Mouse (Mus musculus): Measurements from ENCODE around the gene Flrt2. TPM values are rescaled to one million over a fixed set of nuclear protein-coding genes. Genes with fewer than 3 reads are reported as not detected.
"Not testable (repeated sequence)": the region's sequence is repeated elsewhere in the genome, so short reads cannot be mapped to it uniquely, and the experiment has no call there.

Flrt2 gene
- polyA plus RNA-seq (2015; fragmentation: Nextera tagmentation; extraction: Ambion mirVana), result 26.4 and 27.9 TPM in 2 replicates

- under 1% methylated on average over 32 of the region's 32 CpGs for WGBS
- H3K4me3 ChIP-seq, result peak within 1 kb of the TSS; percentile 82
- H3K36me3 ChIP-seq, result no peaks in the 10 kb centered on the region
- peaks cover 36% of the 10 kb centered on the region for H3K4me1 ChIP-seq (replicated peaks)
- no peaks in the 10 kb centered on the region for H3K9me3 ChIP-seq
- H3K9ac ChIP-seq, result peak within 1 kb of the TSS; percentile 88
- H3K4me2 ChIP-seq, result peak within 1 kb of the TSS; percentile 76
- ATAC-seq (ENCODE audit: low FRiP score), result no peak
- H3K27me3 ChIP-seq, result peaks cover 10% of the 10 kb centered on the region; the same call in 1 of the 2 replicates
- H3K27ac ChIP-seq, result peak within 1 kb of the TSS; percentile 61
Observed at GRCm38 (mm10) chr12:95691961-95692767, at the start of gene Flrt2. Gene Flrt2, plus strand, starts transcription at chr12:95692226.

DNA sequence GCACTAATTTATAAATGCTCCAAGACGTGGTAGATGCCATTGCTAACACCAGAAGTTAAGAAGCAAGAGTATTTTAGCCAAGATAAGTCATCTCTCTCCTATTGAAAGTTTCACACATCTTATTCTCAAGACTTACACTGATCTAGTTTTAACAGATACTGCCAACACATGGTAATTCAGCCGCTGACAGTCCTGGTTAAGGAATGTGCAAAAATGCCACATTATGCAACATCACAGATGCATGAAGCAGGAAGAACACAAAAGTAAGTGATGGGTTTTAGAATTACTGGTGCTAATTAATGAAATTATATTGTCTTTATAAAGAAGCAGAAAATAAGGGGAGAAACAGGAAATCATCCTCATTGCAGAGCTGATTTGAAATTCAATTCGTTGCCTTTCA lies 49.8 kb upstream of the Flrt2 start:
- Histone ChIP-seq H3K4me2 (no peak overlapping the region), H3K9ac (no peak overlapping the region), H3K27ac (no peak overlapping the region), H3K27me3 (no peaks in the 10 kb centered on the region), H3K9me3 (no peaks in the 10 kb centered on the region), H3K36me3 (no peaks in the 10 kb centered on the region), H3K4me1 (replicated peaks) (no peaks in the 10 kb centered on the region), H3K4me3 (no peak overlapping the region)
- no peak for ATAC-seq (ENCODE audit: low FRiP score)
- 67% methylated on average over 3 of the region's 3 CpGs for WGBS

GRCm38 (mm10) chr12:95647179-95647578 lies 44.8 kb upstream of the Flrt2 start:
- H3K4me1 ChIP-seq (replicated peaks); H3K9me3 ChIP-seq; H3K27ac ChIP-seq; H3K4me2 ChIP-seq; H3K36me3 ChIP-seq; ATAC-seq (ENCODE audit: low FRiP score); H3K27me3 ChIP-seq; H3K4me3 ChIP-seq; H3K9ac ChIP-seq: not testable (repeated sequence)
- 100% methylated on average over 3 of the region's 6 CpGs for WGBS

DNA sequence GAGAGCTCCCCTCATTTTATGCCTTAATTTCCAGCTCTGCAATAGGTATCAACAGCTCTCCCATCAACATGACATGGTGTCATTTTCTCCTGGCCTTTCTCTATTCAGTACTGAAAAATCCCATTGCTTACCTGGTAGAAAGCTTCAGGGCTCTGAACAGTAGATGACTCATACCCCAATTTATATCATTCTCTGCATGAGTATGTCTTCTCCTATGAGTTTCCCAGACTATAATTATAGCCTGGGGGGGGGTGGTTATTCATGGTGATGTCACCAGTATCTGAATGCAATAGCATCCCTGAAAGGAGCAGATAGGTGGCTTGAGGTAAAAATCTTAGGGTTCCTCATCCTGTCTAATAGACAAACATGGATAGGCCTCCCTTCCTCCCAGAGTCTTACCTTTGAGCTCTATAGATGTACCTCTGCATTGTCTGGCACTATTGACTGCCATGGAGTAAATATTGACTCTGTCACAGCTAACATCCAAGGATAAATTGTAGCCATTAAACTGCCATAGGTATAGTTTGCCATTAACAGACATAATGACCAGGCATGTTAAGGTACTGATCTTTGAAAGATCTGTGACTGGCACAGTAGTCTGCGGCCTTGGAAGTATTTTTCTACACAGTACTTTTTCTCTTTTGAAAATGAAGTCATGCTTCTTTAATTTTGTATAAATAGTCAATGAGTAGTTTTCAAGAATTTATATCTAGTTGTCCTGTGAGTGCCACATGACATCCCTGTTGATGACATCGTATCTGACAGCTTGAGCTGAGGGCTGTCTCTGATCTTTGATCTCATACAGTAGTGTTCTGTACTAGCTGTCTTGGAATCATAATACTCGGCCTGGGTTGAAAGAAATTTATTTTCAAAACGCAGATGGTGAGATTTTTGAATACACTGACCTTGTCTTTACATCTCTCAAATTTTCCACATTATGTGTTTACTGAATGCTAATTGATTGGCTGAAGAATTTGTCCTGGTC lies 39.6 kb upstream of the Flrt2 start:
- no peaks in the 10 kb centered on the region for H3K36me3 ChIP-seq
- no peaks in the 10 kb centered on the region for H3K27me3 ChIP-seq
- H3K9ac ChIP-seq, result no peak overlapping the region
- H3K27ac ChIP-seq, result no peak overlapping the region
- no peak for ATAC-seq (ENCODE audit: low FRiP score)
- no peak overlapping the region for H3K4me2 ChIP-seq
- no peaks in the 10 kb centered on the region for H3K4me1 ChIP-seq (replicated peaks)
- H3K4me3 ChIP-seq, result no peak overlapping the region
- no peaks in the 10 kb centered on the region for H3K9me3 ChIP-seq
- 89% methylated on average over 4 of the region's 4 CpGs for WGBS

GRCm38 (mm10) chr12:95656594-95656993 lies 35.4 kb upstream of the Flrt2 start:
- Histone ChIP-seq H3K36me3 (no peaks in the 10 kb centered on the region), H3K4me1 (replicated peaks) (no peaks in the 10 kb centered on the region), H3K9me3 (no peaks in the 10 kb centered on the region), H3K27ac (no peak overlapping the region), H3K27me3 (no peaks in the 10 kb centered on the region), H3K4me3 (no peak overlapping the region), H3K9ac (no peak overlapping the region), H3K4me2 (no peak overlapping the region)
- no peak for ATAC-seq (ENCODE audit: low FRiP score)
- 95% methylated on average over 4 of the region's 4 CpGs for WGBS

- ATAC-seq (ENCODE audit: low FRiP score), result no peak
Observed at GRCm38 (mm10) chr12:95667296-95667695, 24.7 kb upstream of the Flrt2 start.

GRCm38 (mm10) chr12:95675711-95676110 lies 16.3 kb upstream of the Flrt2 start:
- no peaks in the 10 kb centered on the region for H3K27me3 ChIP-seq
- H3K27ac ChIP-seq, result no peak overlapping the region
- no peaks in the 10 kb centered on the region for H3K36me3 ChIP-seq
- H3K9ac ChIP-seq, result no peak overlapping the region
- H3K4me2 ChIP-seq, result no peak overlapping the region
- no peak for ATAC-seq (ENCODE audit: low FRiP score)
- H3K9me3 ChIP-seq, result no peaks in the 10 kb centered on the region
- H3K4me1 ChIP-seq (replicated peaks), result no peaks in the 10 kb centered on the region
- no peak overlapping the region for H3K4me3 ChIP-seq
- 87% methylated on average over 5 of the region's 5 CpGs for WGBS

More at GRCm38 (mm10) chr12:95667296-95667695, 24.7 kb upstream of the Flrt2 start:
- no peak overlapping the region for H3K4me2 ChIP-seq
- no peak overlapping the region for H3K4me3 ChIP-seq
- no peak overlapping the region for H3K27ac ChIP-seq
- no peaks in the 10 kb centered on the region for H3K9me3 ChIP-seq
- H3K36me3 ChIP-seq, result no peaks in the 10 kb centered on the region
- no peak overlapping the region for H3K9ac ChIP-seq
- H3K27me3 ChIP-seq, result no peaks in the 10 kb centered on the region
- 95% methylated on average over 5 of the region's 5 CpGs for WGBS
- H3K4me1 ChIP-seq (replicated peaks), result no peaks in the 10 kb centered on the region

- peak overlapping the region; percentile 6; the same call in 1 of the 2 replicates for H3K4me3 ChIP-seq
- peak overlapping the region; percentile 76 for H3K4me2 ChIP-seq
- H3K4me1 ChIP-seq (replicated peaks), result peaks cover 31% of the 10 kb centered on the region
- H3K27ac ChIP-seq, result no peak overlapping the region
- ATAC-seq (ENCODE audit: low FRiP score), result no peak
- peaks cover 10% of the 10 kb centered on the region; the same call in 1 of the 2 replicates for H3K27me3 ChIP-seq
- H3K36me3 ChIP-seq, result no peaks in the 10 kb centered on the region
- no peak overlapping the region for H3K9ac ChIP-seq
- 4% methylated on average over 9 of the region's 9 CpGs for WGBS
- no peaks in the 10 kb centered on the region for H3K9me3 ChIP-seq
Observed at GRCm38 (mm10) chr12:95690819-95691218, 1.2 kb upstream of the Flrt2 start.

- peak overlapping the region; percentile 61 for H3K27ac ChIP-seq
- H3K9ac ChIP-seq, result peak overlapping the region; percentile 88
- ATAC-seq (ENCODE audit: low FRiP score), result no peak
- no peaks in the 10 kb centered on the region for H3K36me3 ChIP-seq
- peaks cover 46% of the 10 kb centered on the region for H3K4me1 ChIP-seq (replicated peaks)
- peak overlapping the region; percentile 76 for H3K4me2 ChIP-seq
- peaks cover 10% of the 10 kb centered on the region; the same call in 1 of the 2 replicates for H3K27me3 ChIP-seq
- H3K4me3 ChIP-seq, result peak overlapping the region; percentile 82
- 2% methylated on average over 13 of the region's 13 CpGs for WGBS
- H3K9me3 ChIP-seq, result no peaks in the 10 kb centered on the region
Observed at GRCm38 (mm10) chr12:95692948-95693650, 1.1 kb downstream of the Flrt2 start.

- H3K27me3 ChIP-seq, result peaks cover 10% of the 10 kb centered on the region; the same call in 1 of the 2 replicates
- peak overlapping the region; percentile 88 for H3K9ac ChIP-seq
- no peaks in the 10 kb centered on the region for H3K36me3 ChIP-seq
- peak overlapping the region; percentile 61 for H3K27ac ChIP-seq
- H3K9me3 ChIP-seq, result no peaks in the 10 kb centered on the region
- H3K4me1 ChIP-seq (replicated peaks), result peaks cover 49% of the 10 kb centered on the region
- 1% methylated on average over 28 of the region's 28 CpGs for WGBS
- peak overlapping the region; percentile 82 for H3K4me3 ChIP-seq
- 0 out of 2 replicates have a peak, but pooled peaks have one; percentile 10 for ATAC-seq (ENCODE audit: low FRiP score)
- peak overlapping the region; percentile 76 for H3K4me2 ChIP-seq
Observed at GRCm38 (mm10) chr12:95693651-95694471, 1.8 kb downstream of the Flrt2 start.

- Histone ChIP-seq H3K36me3 (no peaks in the 10 kb centered on the region), H3K9ac (peak overlapping the region; percentile 88), H3K4me2 (peak overlapping the region; percentile 76), H3K4me3 (peak overlapping the region; percentile 82), H3K4me1 (replicated peaks) (peaks cover 49% of the 10 kb centered on the region), H3K9me3 (no peaks in the 10 kb centered on the region), H3K27ac (peak overlapping the region; percentile 90), H3K27me3 (peaks cover 10% of the 10 kb centered on the region; the same call in 1 of the 2 replicates)
- ATAC-seq (ENCODE audit: low FRiP score), result no peak; the same call in 1 of the 2 replicates
- WGBS, result 0% methylated on average over 8 of the region's 8 CpGs
Observed at GRCm38 (mm10) chr12:95694507-95694906, 2.5 kb downstream of the Flrt2 start.

Data from hindbrain, embryonic 13.5 days (tissue).